In the genomic region with DNA sequence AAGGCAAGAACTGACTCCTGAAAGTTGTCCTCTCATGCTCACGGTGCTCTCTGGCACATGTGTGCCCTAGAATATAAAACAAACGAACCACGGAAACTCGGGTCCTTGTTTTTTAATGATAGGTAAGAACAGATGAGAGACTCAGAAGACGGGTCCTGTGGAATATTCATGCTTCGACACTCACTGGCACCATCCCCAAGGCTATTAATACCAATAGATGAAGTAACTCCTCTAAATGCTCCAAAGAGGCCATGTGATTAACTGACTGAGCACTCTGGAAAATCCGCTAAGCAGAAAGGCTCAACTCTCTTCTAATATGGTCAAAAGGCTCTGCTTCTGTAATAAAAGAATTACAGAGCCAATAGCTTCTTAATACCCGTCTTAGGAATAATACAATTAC, we compare ENCODE assay signal across 23 mouse cellular contexts.
DNase-seq lines count a peak whose midpoint lies in the region; TF ChIP-seq lines count a peak whose summit lies in the region.
"Had no signal": no experiment of that assay in that cellular context is flagged by ENCODE, and none has a peak within 500 bp of the region (broad histone marks: within the 10 kb centered on the region; RNA-seq: fewer than 3 reads in every experiment).

No protein-coding gene starts in this region.

- no peak for DNase-seq in gastrocnemius, adult 2 months
- DNase-seq in gastrocnemius, postnatal 14 days: no peak
- DNase-seq in heart, postnatal 4 days: peak; percentile 22
- DNase-seq in heart, postnatal 25 days (ENCODE audit: low spot score): no peak
- peak; percentile 12 for DNase-seq in lung, postnatal 10 days
- DNase-seq in lung, adult 2 months: no peak
- peak; percentile 27 for DNase-seq in brain, adult 2 months (ENCODE audit: low read depth, low spot score)
- DNase-seq: adrenal gland, postnatal 10 days; adrenal gland, postnatal 36 days; B cell, adult 2 months; cerebellum, adult 11 months; cerebellum, adult 2 months; cerebellum, adult 9-11 months; cerebellum, postnatal 25 days; forebrain, postnatal 0 days; gastrocnemius, postnatal 10 days had no signal

- no peak for TF ChIP-seq POLR2A in lung, adult 2 months (IDR thresholded peaks at IDR 0.05; ENCODE audit: borderline replicate concordance, extremely low read depth, low read depth, low read length)

- H3K4me1 ChIP-seq in lung, adult 2 months (ENCODE audit: control insufficient read depth, insufficient read depth, low read length): no peaks in the 10 kb centered on the region
- H3K4me1 ChIP-seq: embryonic facial prominence, embryonic 12.5 days; embryonic facial prominence, embryonic 15.5 days; heart, embryonic 15.5 days; hindbrain, embryonic 10.5 days; hindbrain, embryonic 13.5 days; intestine, embryonic 15.5 days had no signal

- WGBS in lung, adult 2 months: 66% methylated on average over 8 of the region's 8 CpGs

- TF ChIP-seq CTCF in gastrocnemius, adult 2 months (IDR thresholded peaks at IDR 0.05): no peak
- no peak for TF ChIP-seq CTCF in lung, adult 2 months (IDR thresholded peaks at IDR 0.05; ENCODE audit: insufficient read depth, low read length)

- intact Hi-C loops in gastrocnemius, adult 2 months (cut with DNase I): loop anchor here (2.0 kb wide), 1 partner anchor 273 kb away; no protein-coding TSS in a partner anchor
- intact Hi-C loops in gastrocnemius, postnatal 14 days (cut with DNase I; ENCODE audit: low total_unique reads): loop anchor here (10.0 kb wide), 1 partner anchor 289 kb away; no protein-coding TSS in a partner anchor
- intact Hi-C loops in heart, postnatal 25 days (cut with DNase I): loop anchor here (2.0 to 10.0 kb wide), 2 partner anchors 291 to 539 kb away; no protein-coding TSS in a partner anchor

- H3K4me3 ChIP-seq in gastrocnemius, adult 2 months: no peak overlapping the region
- H3K4me3 ChIP-seq in lung, adult 2 months (replicated peaks; ENCODE audit: extremely low read depth, low read depth, low read length): no peak overlapping the region
- H3K4me3 ChIP-seq: embryonic facial prominence, embryonic 12.5 days; embryonic facial prominence, embryonic 15.5 days; heart, embryonic 12.5 days; heart, embryonic 15.5 days; hindbrain, embryonic 10.5 days; hindbrain, embryonic 13.5 days; intestine, embryonic 15.5 days had no signal

- peak overlapping the region; percentile 52 for H3K27ac ChIP-seq in gastrocnemius, adult 2 months
- H3K27ac ChIP-seq: embryonic facial prominence, embryonic 12.5 days; embryonic facial prominence, embryonic 15.5 days; heart, embryonic 15.5 days; hindbrain, embryonic 10.5 days; hindbrain, embryonic 13.5 days; intestine, embryonic 15.5 days had no signal

Comparison
In these comparisons a context has a peak if more than half of its experiments do, and no peak if none do; other contexts are left out.
1. DNase-seq: peak in heart, postnatal 4 days (single experiment), lung, postnatal 10 days (single experiment) and brain, adult 2 months (single experiment); none in gastrocnemius, adult 2 months (single experiment), gastrocnemius, postnatal 14 days (single experiment), heart, postnatal 25 days (single experiment) and lung, adult 2 months (single experiment).